Mouse (Mus musculus): ENCODE measurements around the gene Elovl5. TPM values are rescaled to one million over a fixed set of nuclear protein-coding genes. Genes with fewer than 3 reads are reported as not detected.

Gene Elovl5
- polyA plus RNA-seq (2014; fragmentation: Illumina TruSeq; extraction: RNeasy Lipid Tissue Mini Kit (QIAGEN cat#74804)) = 702 TPM

DNA sequence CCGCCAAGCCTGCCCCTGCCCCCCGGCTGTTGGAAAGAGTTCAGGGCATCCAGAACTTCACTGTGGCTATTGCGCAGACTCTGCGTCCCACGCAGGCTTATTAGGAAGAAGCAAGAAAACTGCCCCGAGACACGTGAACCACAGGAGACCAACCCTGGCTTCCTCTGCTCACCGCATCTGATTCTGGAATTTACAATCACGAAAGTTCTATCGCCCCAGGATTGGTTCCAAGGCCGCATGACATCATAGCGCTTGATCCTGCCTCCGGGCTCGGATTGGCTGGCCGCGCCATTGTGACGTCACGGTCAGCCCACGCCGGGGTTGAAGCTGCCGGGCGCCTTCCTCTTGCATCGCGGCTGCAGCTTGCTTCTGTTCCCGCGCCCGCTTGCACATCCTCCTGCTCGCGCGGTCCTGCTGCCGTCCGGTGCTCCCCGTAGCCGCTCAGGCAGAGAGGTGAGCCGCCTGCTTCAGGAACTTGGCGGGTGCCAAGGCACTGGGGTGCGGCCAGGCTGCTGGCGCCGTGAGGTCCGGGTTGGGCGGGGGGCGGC lies at the start of gene Elovl5:
Elovl5 (plus strand) TSS at position 291 of the 548 bp plus-strand sequence.

Other genes with a start within 250 kb of the Elovl5 start
- 92.2 TPM for gene Gclc, start 162.8 kb upstream of the Elovl5 start, polyA plus RNA-seq (2014; fragmentation: Illumina TruSeq; extraction: RNeasy Lipid Tissue Mini Kit (QIAGEN cat#74804))
- not detected for gene Gcm1, start 134.6 kb downstream of the Elovl5 start, polyA plus RNA-seq (2014; fragmentation: Illumina TruSeq; extraction: RNeasy Lipid Tissue Mini Kit (QIAGEN cat#74804))
- gene Fbxo9, start 191.7 kb downstream of the Elovl5 start, polyA plus RNA-seq (2014; fragmentation: Illumina TruSeq; extraction: RNeasy Lipid Tissue Mini Kit (QIAGEN cat#74804)) = 26.5 TPM
- 30.3 TPM for gene Ick, start 191.8 kb downstream of the Elovl5 start, polyA plus RNA-seq (2014; fragmentation: Illumina TruSeq; extraction: RNeasy Lipid Tissue Mini Kit (QIAGEN cat#74804))